Mouse (Mus musculus): Measurements from ENCODE around the gene Utp3.
A peak's percentile ranks its signal among the peaks of the same experiment; 100 is the strongest.

DNA sequence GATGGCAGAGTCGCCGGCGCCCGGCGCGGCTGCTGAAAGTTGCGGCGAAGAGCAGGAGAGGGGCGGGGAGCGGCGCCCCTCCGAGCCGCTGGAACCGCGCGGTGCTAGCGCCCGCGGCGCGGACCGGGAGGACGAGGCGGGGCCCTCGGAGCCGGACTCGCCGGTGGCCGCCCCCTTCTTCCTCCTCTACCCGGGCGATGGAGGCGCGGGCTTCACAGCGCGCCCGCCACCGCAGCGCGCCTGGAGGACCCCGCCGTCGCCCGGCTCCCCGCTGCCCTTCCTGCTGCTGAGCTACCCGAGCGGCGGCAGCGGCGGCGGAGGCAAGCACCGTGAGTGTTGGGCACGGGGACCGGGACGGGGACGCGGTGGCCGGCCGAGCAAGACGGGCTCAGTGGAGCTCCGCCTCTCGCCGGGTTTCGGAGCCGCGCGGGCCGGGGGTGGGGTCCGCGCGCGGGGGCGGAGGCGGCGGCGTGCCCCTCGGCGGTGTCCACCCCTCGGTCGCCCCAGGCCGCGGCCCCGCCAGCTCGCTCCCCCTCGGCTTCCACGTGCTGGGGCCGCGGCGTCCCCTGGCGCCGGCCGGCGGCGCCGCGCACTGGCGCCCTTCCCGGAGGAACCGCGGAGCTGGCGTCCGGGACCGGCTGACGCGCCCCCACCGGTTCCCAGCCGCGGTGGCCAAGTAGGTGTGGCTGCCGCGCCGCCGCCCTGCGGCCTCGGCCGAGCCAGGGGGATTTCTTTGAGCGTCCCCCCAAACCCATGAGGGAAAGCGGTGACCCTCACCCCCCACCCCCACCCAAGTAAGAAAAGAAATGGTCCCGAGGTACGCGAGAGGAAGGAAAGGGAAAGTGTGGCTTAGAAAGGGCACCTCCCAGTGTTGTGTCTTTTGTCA, 11.1 kb downstream of the Utp3 start:
- TF ChIP-seq POLR2A (IDR thresholded peaks at IDR 0.05; ENCODE audit: insufficient read depth, low read depth, low read length) (0 out of 2 replicates have a peak, but pooled peaks have one; percentile 19), CTCF (IDR thresholded peaks at IDR 0.05; ENCODE audit: insufficient read depth, low read depth, low read length) (no peak)
